Mouse (Mus musculus) testis, adult 2 months (tissue): Measurements from ENCODE around the gene Cfap61.

Source experiments
- CTCF ChIP-seq: fragments of 200-500 bp; IDR thresholded peaks from 2 replicates; pipeline ENCODE4 v1.5.1; 2012; ENCODE audit warnings: low read depth, mild to moderate bottlenecking, inconsistent platforms, low read length, moderate library complexity; ENCODE audit not compliant: control insufficient read depth, insufficient read depth, insufficient replicate concordance
- POLR2A ChIP-seq: fragments of 200-500 bp; IDR thresholded peaks from 2 replicates; pipeline ENCODE4 v1.6.1; 2012; ENCODE audit warnings: low read depth, mild to moderate bottlenecking, inconsistent platforms, low read length, moderate library complexity; ENCODE audit not compliant: control insufficient read depth

- TF ChIP-seq CTCF (no peak), POLR2A (no peak)
Observed at GRCm38 (mm10) chr2:146250236-146250904, 315.8 kb downstream of the Cfap61 start.
